Mouse (Mus musculus): Measurements from ENCODE around the gene Plekha5. TPM values are rescaled to one million over a fixed set of nuclear protein-coding genes. Genes with fewer than 3 reads are reported as not detected.
A peak's percentile ranks its signal among the peaks of the same experiment; 100 is the strongest.

Plekha5 gene
- polyA plus RNA-seq (2015; fragmentation: Nextera tagmentation; extraction: Ambion mirVana), result 33.5 and 38.3 TPM in 2 replicates

DNA sequence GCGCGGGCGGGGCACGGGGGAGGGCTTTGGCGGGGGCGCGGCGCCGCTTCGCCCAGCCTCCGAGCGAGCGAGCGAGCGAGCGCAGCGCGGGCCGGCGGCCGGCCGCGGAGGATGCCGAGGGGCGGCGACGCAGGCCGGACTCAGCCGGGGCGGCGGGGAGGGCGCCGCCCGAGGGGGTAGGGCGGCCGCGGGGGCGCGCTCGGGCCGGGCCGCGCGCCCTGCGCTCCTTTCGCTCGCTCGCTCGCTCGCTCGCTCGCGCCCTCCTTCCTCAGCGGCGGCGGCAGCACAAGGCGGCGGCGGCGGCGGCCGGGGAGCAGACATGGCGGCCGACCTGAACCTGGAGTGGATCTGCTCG, at the start of gene Plekha5:
Plekha5 (plus strand) TSS at position 209 of the 355 bp plus-strand sequence.
- Histone ChIP-seq H3K4me3 (ENCODE audit: low read depth, low read length) (peak within 1 kb of the TSS; percentile 99), H3K27me3 (ENCODE audit: control insufficient read depth, insufficient read depth, low read depth, low read length) (no peaks in the 10 kb centered on the region), H3K36me3 (ENCODE audit: control insufficient read depth, insufficient read depth, low read length) (no peaks in the 10 kb centered on the region), H3K9me3 (replicated peaks; ENCODE audit: control insufficient read depth, low read length, poor library complexity, severe bottlenecking) (peaks cover 3% of the 10 kb centered on the region; the same call in 1 of the 2 replicates), H3K4me2 (ENCODE audit: low read length) (peak within 1 kb of the TSS; percentile 69), H3K4me1 (ENCODE audit: control insufficient read depth, insufficient read depth, low read length) (peaks cover 23% of the 10 kb centered on the region), H3K27ac (ENCODE audit: low read length) (peak within 1 kb of the TSS; percentile 96), H3K9ac (ENCODE audit: low read depth, low read length) (peak within 1 kb of the TSS; percentile 100)
- peak; percentile 90 for ATAC-seq
- WGBS, result no CpG with 5 or more reads among the region's 65 CpGs

DNA sequence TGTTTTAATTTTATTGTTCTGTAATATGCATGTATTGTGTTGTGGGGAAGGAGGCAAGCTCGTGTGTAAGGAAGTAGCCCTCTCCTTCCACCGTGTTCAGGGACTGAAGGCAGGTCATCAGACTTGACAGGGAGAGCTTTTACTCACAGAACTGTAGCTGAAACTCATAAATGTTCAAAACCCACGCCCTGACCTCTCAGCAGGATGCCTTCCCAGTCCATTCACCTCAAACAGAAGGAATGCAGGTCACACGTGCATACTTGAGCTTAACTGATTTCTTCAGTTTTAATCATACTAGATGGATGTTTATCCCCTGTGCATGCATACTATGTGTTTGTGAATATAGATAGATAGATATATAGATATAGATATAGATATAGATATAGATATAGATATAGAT, 48.2 kb upstream of the Plekha5 start:
- WGBS, result 42% methylated on average over 4 of the region's 4 CpGs
- H3K27ac ChIP-seq (ENCODE audit: low read length), result no peak overlapping the region
- H3K4me1 ChIP-seq (ENCODE audit: control insufficient read depth, insufficient read depth, low read length), result 0 out of 2 replicates have a peak, but pooled peaks cover 3% of the 10 kb centered on the region
- no peaks in the 10 kb centered on the region for H3K36me3 ChIP-seq (ENCODE audit: control insufficient read depth, insufficient read depth, low read length)
- H3K4me3 ChIP-seq (ENCODE audit: low read depth, low read length), result no peak overlapping the region
- no peaks in the 10 kb centered on the region for H3K9me3 ChIP-seq (replicated peaks; ENCODE audit: control insufficient read depth, low read length, poor library complexity, severe bottlenecking)
- no peaks in the 10 kb centered on the region for H3K27me3 ChIP-seq (ENCODE audit: control insufficient read depth, insufficient read depth, low read depth, low read length)
- no peak for ATAC-seq
- no peak overlapping the region for H3K9ac ChIP-seq (ENCODE audit: low read depth, low read length)
- no peak overlapping the region for H3K4me2 ChIP-seq (ENCODE audit: low read length)

DNA sequence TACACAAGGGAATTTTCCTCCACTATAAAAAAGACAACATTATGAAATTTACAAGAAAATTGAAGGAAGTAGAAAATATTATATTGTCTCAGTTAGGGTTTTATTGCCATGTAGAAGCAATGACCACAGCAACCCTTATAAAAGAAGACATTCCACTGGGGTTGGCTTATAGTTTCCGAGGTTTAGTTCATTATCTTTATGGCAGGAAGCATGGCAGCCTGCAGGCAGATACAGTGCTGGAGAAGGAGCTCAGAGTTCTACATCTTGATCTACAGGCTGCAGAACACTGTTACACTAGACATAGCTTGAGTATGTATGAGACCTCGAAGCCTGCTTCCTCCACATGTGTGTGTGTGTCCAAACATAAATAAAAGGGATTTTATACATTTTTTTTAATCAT, 43.3 kb upstream of the Plekha5 start:
- ATAC-seq, result no peak
- H3K4me2 ChIP-seq (ENCODE audit: low read length), result no peak overlapping the region
- H3K9me3 ChIP-seq (replicated peaks; ENCODE audit: control insufficient read depth, low read length, poor library complexity, severe bottlenecking), result no peaks in the 10 kb centered on the region
- H3K4me3 ChIP-seq (ENCODE audit: low read depth, low read length), result no peak overlapping the region
- H3K4me1 ChIP-seq (ENCODE audit: control insufficient read depth, insufficient read depth, low read length), result 0 out of 2 replicates have a peak, but pooled peaks cover 3% of the 10 kb centered on the region
- H3K27ac ChIP-seq (ENCODE audit: low read length), result no peak overlapping the region
- no peaks in the 10 kb centered on the region for H3K36me3 ChIP-seq (ENCODE audit: control insufficient read depth, insufficient read depth, low read length)
- WGBS, result 92% methylated on average over 2 of the region's 2 CpGs
- no peak overlapping the region for H3K9ac ChIP-seq (ENCODE audit: low read depth, low read length)
- no peaks in the 10 kb centered on the region for H3K27me3 ChIP-seq (ENCODE audit: control insufficient read depth, insufficient read depth, low read depth, low read length)

DNA sequence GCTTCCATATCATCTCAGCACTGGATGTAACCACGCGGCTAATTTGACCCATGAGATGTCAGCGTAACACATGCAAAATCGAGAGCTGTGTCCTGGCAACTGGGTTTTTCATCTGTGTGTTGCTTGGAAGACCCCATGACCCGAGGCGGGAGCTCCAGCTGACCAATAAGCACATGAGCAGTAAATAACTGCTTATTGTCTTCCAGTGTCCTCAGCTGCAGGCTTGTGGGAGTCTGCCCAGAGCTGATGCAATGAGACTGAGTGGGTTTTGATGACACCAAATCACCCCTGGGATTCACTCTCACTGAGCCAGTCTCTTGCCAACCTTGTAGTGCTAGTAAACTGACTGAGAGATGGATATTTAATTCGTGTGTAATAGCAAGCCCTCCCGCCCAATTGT, 42.7 kb upstream of the Plekha5 start:
- no peak for ATAC-seq
- H3K27ac ChIP-seq (ENCODE audit: low read length), result no peak overlapping the region
- 80% methylated on average over 8 of the region's 8 CpGs for WGBS

DNA sequence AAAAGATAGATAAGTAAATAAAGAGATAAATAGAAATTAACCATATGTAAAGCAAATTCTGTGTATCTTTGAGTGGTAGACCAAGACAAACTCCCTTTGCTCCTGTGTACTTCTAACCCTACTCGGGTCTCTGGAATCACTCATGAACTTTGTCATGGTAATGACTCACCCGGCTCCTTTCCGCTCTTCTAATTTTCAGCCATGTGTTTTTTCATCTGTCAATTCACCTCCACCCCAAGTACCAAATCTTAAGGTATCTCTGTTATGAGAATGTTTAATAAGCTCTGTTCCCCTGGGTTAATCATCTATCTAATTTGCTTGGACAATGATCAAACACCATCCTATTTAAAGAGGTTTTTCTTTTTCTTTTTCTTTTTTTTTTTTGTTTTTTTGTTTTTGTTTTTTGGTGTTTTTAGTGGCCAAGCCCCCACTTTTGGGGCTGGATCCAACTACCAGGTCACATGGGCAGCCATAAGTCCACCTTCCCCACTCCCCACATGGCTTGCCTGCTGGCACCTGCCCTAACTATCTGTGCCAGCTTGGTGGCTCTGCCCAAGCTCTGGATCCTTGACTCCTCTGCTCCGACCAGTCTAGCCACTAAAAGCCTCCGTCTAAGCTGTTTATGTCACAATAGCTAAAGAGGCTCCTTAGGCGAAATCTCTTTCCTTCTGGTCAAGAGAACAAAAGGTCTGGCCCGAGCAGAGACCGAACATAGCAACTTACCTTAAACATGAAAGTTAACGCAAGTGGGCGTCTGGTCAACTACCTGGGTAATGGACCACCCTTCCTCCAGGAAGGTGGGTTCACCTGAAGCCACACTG, 40.1 kb upstream of the Plekha5 start:
- ATAC-seq, result no peak
- no peak overlapping the region for H3K27ac ChIP-seq (ENCODE audit: low read length)
- 87% methylated on average over 10 of the region's 10 CpGs for WGBS

More for the DNA sequence above, 42.7 kb upstream of the Plekha5 start:
- 0 out of 2 replicates have a peak, but pooled peaks cover 3% of the 10 kb centered on the region for H3K4me1 ChIP-seq (ENCODE audit: control insufficient read depth, insufficient read depth, low read length)
- no peaks in the 10 kb centered on the region for H3K36me3 ChIP-seq (ENCODE audit: control insufficient read depth, insufficient read depth, low read length)
- H3K9ac ChIP-seq (ENCODE audit: low read depth, low read length), result no peak overlapping the region
- H3K4me3 ChIP-seq (ENCODE audit: low read depth, low read length), result no peak overlapping the region
- no peaks in the 10 kb centered on the region for H3K27me3 ChIP-seq (ENCODE audit: control insufficient read depth, insufficient read depth, low read depth, low read length)
- no peaks in the 10 kb centered on the region for H3K9me3 ChIP-seq (replicated peaks; ENCODE audit: control insufficient read depth, low read length, poor library complexity, severe bottlenecking)
- H3K4me2 ChIP-seq (ENCODE audit: low read length), result no peak overlapping the region

DNA sequence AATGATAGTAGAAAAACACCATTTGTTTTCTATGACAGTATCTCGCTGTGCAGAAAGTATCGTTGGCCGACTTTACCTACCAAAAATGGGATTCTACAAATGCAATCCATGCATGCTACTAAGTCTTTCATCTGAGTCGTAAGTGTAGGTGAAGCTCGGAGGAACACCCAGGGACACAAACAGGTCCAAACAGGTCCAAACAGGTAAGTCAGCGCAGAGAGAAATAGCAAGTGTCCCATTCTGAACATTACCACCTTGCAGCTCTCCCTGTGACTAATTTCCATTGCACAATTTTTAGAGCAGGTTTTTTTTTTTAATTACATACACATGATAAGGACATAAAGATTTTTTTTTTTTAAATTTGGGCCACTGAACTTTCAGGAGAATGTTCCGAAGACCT, 27.2 kb upstream of the Plekha5 start:
- ATAC-seq, result no peak
- H3K4me1 ChIP-seq (ENCODE audit: control insufficient read depth, insufficient read depth, low read length), result no peaks in the 10 kb centered on the region
- H3K4me2 ChIP-seq (ENCODE audit: low read length), result no peak overlapping the region
- no peaks in the 10 kb centered on the region for H3K9me3 ChIP-seq (replicated peaks; ENCODE audit: control insufficient read depth, low read length, poor library complexity, severe bottlenecking)
- H3K36me3 ChIP-seq (ENCODE audit: control insufficient read depth, insufficient read depth, low read length), result no peaks in the 10 kb centered on the region
- H3K27ac ChIP-seq (ENCODE audit: low read length), result no peak overlapping the region
- no peak overlapping the region for H3K4me3 ChIP-seq (ENCODE audit: low read depth, low read length)
- H3K9ac ChIP-seq (ENCODE audit: low read depth, low read length), result no peak overlapping the region
- WGBS, result 94% methylated on average over 7 of the region's 7 CpGs
- H3K27me3 ChIP-seq (ENCODE audit: control insufficient read depth, insufficient read depth, low read depth, low read length), result no peaks in the 10 kb centered on the region

More for the DNA sequence above, 40.1 kb upstream of the Plekha5 start:
- no peaks in the 10 kb centered on the region for H3K36me3 ChIP-seq (ENCODE audit: control insufficient read depth, insufficient read depth, low read length)
- no peaks in the 10 kb centered on the region for H3K9me3 ChIP-seq (replicated peaks; ENCODE audit: control insufficient read depth, low read length, poor library complexity, severe bottlenecking)
- H3K4me2 ChIP-seq (ENCODE audit: low read length), result no peak overlapping the region
- H3K27me3 ChIP-seq (ENCODE audit: control insufficient read depth, insufficient read depth, low read depth, low read length), result no peaks in the 10 kb centered on the region
- no peaks in the 10 kb centered on the region for H3K4me1 ChIP-seq (ENCODE audit: control insufficient read depth, insufficient read depth, low read length)
- no peak overlapping the region for H3K4me3 ChIP-seq (ENCODE audit: low read depth, low read length)
- no peak overlapping the region for H3K9ac ChIP-seq (ENCODE audit: low read depth, low read length)

DNA sequence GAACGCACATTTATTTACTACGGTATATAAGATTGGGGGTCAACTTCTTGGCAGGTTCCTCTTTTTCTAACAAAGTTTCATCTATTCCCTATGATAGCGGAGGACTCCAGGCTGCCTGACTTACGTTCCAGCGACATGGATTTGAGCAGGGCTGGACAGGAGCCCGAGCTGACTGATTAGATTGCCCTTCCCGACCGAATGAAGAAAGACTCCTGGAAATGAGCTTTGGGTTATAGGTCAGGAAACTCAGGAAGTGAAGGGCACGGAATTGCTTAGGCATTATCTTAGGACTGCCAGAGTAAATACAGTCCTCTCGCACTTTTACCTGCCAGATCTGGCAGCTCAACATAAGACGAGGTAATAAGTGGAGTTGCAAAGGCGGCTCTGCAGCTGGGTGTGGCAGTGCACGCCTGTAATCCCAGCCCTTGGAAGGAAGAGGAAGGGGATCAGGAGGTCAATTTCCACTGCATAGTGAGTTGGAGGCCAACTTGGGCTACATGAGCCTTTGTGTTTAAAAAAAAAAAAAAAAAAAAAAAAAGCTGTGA, 21.0 kb upstream of the Plekha5 start:
- H3K9me3 ChIP-seq (replicated peaks; ENCODE audit: control insufficient read depth, low read length, poor library complexity, severe bottlenecking), result no peaks in the 10 kb centered on the region
- H3K9ac ChIP-seq (ENCODE audit: low read depth, low read length), result no peak overlapping the region
- H3K27ac ChIP-seq (ENCODE audit: low read length), result no peak overlapping the region
- no peak overlapping the region for H3K4me3 ChIP-seq (ENCODE audit: low read depth, low read length)
- no peak overlapping the region for H3K4me2 ChIP-seq (ENCODE audit: low read length)
- no peaks in the 10 kb centered on the region for H3K4me1 ChIP-seq (ENCODE audit: control insufficient read depth, insufficient read depth, low read length)
- H3K36me3 ChIP-seq (ENCODE audit: control insufficient read depth, insufficient read depth, low read length), result no peaks in the 10 kb centered on the region
- WGBS, result 90% methylated on average over 13 of the region's 13 CpGs
- H3K27me3 ChIP-seq (ENCODE audit: control insufficient read depth, insufficient read depth, low read depth, low read length), result no peaks in the 10 kb centered on the region
- no peak for ATAC-seq

DNA sequence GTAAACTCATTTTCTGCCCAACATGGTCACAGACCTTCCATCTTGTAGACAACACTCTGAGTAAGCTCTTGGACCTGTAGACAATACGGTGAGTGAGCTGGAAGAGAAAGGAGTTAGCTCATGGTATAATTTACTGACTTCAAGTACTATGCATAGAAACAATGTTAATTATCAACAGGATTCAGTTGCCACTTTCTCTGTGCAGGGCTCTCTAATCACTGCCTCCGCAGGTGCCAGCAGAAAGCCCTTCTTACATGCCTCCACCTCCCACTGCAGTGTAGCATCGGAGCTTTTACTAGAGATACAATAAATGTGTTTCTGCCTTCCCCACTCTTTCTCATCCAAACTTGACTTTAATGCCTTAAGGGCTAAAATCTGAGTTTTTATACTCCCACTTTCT, 11.9 kb upstream of the Plekha5 start:
- ATAC-seq, result no peak
- 70% methylated on average over 3 of the region's 3 CpGs for WGBS
- Histone ChIP-seq H3K9me3 (replicated peaks; ENCODE audit: control insufficient read depth, low read length, poor library complexity, severe bottlenecking) (no peaks in the 10 kb centered on the region), H3K27me3 (ENCODE audit: control insufficient read depth, insufficient read depth, low read depth, low read length) (no peaks in the 10 kb centered on the region), H3K36me3 (ENCODE audit: control insufficient read depth, insufficient read depth, low read length) (no peaks in the 10 kb centered on the region), H3K4me2 (ENCODE audit: low read length) (no peak overlapping the region), H3K27ac (ENCODE audit: low read length) (no peak overlapping the region), H3K4me3 (ENCODE audit: low read depth, low read length) (no peak overlapping the region), H3K4me1 (ENCODE audit: control insufficient read depth, insufficient read depth, low read length) (no peaks in the 10 kb centered on the region), H3K9ac (ENCODE audit: low read depth, low read length) (no peak overlapping the region)

Data from midbrain, embryonic 16.5 days (tissue).